Mouse (Mus musculus) cerebellum, adult 2 months (tissue): ENCODE measurements around the gene U2surp.

Source experiments
- CTCF ChIP-seq: fragments of 200-500 bp; IDR thresholded peaks from 2 replicates; pipeline ENCODE4 v1.5.1; 2011; ENCODE audit warnings: low read depth, mild to moderate bottlenecking, control low read depth, low read length, moderate library complexity, borderline replicate concordance; ENCODE audit not compliant: insufficient read depth
- POLR2A ChIP-seq: fragments of 200-500 bp; IDR thresholded peaks from 2 replicates; pipeline ENCODE4 v1.6.1; 2011; ENCODE audit warnings: low read length, control low read depth, borderline replicate concordance; ENCODE audit not compliant: insufficient read depth

DNA sequence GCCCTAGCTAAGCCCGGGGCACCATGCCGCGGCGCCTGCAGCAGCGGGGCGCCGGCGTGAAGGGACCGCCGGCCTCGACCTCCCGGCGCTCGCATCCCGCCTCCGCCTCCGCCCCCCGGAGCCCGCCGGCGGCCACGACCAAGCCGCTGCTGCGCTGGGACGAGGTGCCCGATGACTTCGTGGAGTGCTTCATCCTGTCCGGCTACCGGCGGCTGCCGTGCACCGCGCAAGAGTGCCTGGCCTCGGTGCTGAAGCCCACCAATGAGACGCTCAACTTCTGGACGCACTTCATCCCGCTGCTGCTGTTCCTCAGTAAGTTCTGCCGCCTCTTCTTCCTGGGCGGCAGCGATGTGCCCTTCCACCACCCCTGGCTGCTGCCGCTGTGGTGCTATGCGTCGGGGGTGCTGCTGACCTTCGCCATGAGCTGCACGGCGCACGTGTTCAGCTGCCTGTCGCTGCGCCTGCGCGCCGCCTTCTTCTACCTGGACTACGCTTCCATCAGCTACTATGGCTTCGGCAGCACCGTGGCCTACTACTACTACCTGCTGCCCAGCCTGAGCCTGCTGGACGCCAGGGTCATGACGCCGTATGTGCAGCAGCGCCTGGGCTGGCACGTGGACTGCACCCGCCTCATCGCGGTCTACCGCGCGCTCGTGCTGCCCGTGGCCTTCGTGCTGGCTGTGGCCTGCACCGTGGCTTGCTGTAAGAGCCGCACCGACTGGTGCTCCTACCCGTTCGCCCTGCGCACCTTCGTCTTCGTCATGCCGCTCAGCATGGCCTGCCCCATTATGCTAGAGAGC is 48.3 kb upstream of the U2surp start:
- TF ChIP-seq CTCF, result no peak
- TF ChIP-seq POLR2A, result no peak; the same call in 1 of the 2 replicates
